Mouse (Mus musculus): ENCODE measurements around the gene Zpbp. TPM values are rescaled to one million over a fixed set of nuclear protein-coding genes. Genes with fewer than 3 reads are reported as not detected.

Zpbp gene
- total and polyA plus RNA-seq, 3 experiments: 0.34 to 0.62 (median 0.50) TPM

GRCm38 (mm10) chr11:11239346-11239745, 222.9 kb downstream of the Zpbp start:
- TF ChIP-seq ZNF384 (IDR thresholded peaks at IDR 0.05; ENCODE audit: low read depth, low read length) (no peak), CTCF (conservative IDR thresholded peaks at IDR 0.05 in 1 of 2, IDR thresholded peaks at IDR 0.05 in 1 of 2; ENCODE audit: low read depth in 2 of 2, low read length in 2 of 2) (peak; percentile 75 to 97)
- Histone ChIP-seq H3K27ac (ENCODE audit: insufficient read depth, low read depth) (no peak overlapping the region), H3K9ac (ENCODE audit: insufficient read depth, low read depth) (no peak overlapping the region), H3K4me2 (ENCODE audit: insufficient read depth, low read depth, poor library complexity, severe bottlenecking) (no peak overlapping the region), H3K27me3 (replicated peaks) (no peaks in the 10 kb centered on the region), H3K79me2 (replicated peaks; ENCODE audit: control insufficient read depth, extremely low read depth, insufficient read depth, poor library complexity, severe bottlenecking) (no peaks in the 10 kb centered on the region), H3K9me3 (replicated peaks; ENCODE audit: low read length) (no peaks in the 10 kb centered on the region), H3K4me1 (ENCODE audit: control insufficient read depth in 1 of 2, insufficient read depth in 2 of 2) (no peaks in the 10 kb centered on the region), H3K4me3 (replicated peaks in 1 of 3; ENCODE audit: low read depth in 2 of 3, low read length in 2 of 3, poor library complexity in 1 of 3) (no peak overlapping the region), H3K36me3 (replicated peaks in 1 of 2; ENCODE audit: control insufficient read depth in 1 of 2, insufficient read depth in 1 of 2, low read length in 1 of 2) (no peaks in the 10 kb centered on the region)
- in situ Hi-C loops (cut with MboI; ENCODE audit: low pct_ligation_motif_present, low pct_unique_long_range_greater_than_20kb, low sequenced_read_pairs) (no loop called here), dilution Hi-C loops (cut with MboI; ENCODE audit: extremely low pct_ligation_motif_present, extremely low pct_unique_long_range_greater_than_20kb, low sequenced_read_pairs) (no loop called here)
- peak; percentile 48 for DNase-seq (ENCODE audit: extremely low read depth)

Other genes starting within 250 kb of the Zpbp start
- 0.42 and 1.5 TPM in 2 replicates for gene Spata48, start 314 bp downstream of the Zpbp start, total RNA-seq (2012; rRNA removed)
- 0.22 and 0.51 TPM in 2 replicates for gene Spata48, start 314 bp downstream of the Zpbp start, total RNA-seq (2014; rRNA removed)
- 0.35 and 0.44 TPM in 2 replicates for gene Spata48, start 314 bp downstream of the Zpbp start, polyA plus RNA-seq (2012; ENCODE audit: insufficient read length, low read depth)
- gene 4930512M02Rik, start 165.4 kb upstream of the Zpbp start, total RNA-seq (2012; rRNA removed): not detected in 2 replicates
- gene 4930512M02Rik, start 165.4 kb upstream of the Zpbp start, total RNA-seq (2014; rRNA removed): not detected in 2 replicates
- not detected in 2 replicates for gene 4930512M02Rik, start 165.4 kb upstream of the Zpbp start, polyA plus RNA-seq (2012; ENCODE audit: insufficient read length, low read depth)
- 44.0 and 51.2 TPM in 2 replicates for gene Ikzf1, start 222.6 kb upstream of the Zpbp start, total RNA-seq (2012; rRNA removed)
- gene Ikzf1, start 222.6 kb upstream of the Zpbp start, total RNA-seq (2014; rRNA removed): 27.8 and 33.1 TPM in 2 replicates
- gene Ikzf1, start 222.6 kb upstream of the Zpbp start, polyA plus RNA-seq (2012; ENCODE audit: insufficient read length, low read depth): 56.8 and 68.7 TPM in 2 replicates

All from CH12.LX (cell line).